Mouse (Mus musculus) spleen, adult 12 weeks (tissue): ENCODE measurements at regions not wholly inside any gene's neighbourhood (a gene's known extent, or its start where the extent isn't known, plus 50 kb on each side); places are given as distances from the start of the nearest gene placed in this dataset.
A peak's percentile ranks its signal among the peaks of the same experiment; 100 is the strongest.
"Not testable (repeated sequence)": the region's sequence is repeated elsewhere in the genome, so short reads cannot be mapped to it uniquely, and the experiment has no call there.

ENCODE experiments used
- DNase-seq: peaks from one replicate; pipeline ENCODE4 v3.0.0; 2022; ENCODE audit warnings: low spot score

DNA sequence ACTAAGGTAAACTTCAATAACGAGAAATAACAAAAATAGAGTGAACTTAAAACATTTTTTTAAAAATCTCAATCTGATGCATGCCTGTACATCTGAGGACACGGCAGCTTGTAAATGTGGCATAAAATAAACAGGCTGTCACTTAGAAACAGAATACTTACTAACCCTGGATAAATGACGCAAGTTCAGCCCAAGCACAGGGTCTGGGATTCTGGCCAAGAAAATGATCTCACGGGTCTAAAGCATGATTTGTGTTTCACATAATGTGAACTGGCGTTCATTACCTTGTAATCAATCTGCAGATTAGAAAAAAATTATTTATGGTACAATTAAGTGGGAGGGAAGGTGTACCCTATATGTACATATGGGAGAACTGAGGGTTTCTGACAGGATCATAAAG is 512.1 kb upstream of the Vrk2 start:
- DNase-seq, result no peak

DNA sequence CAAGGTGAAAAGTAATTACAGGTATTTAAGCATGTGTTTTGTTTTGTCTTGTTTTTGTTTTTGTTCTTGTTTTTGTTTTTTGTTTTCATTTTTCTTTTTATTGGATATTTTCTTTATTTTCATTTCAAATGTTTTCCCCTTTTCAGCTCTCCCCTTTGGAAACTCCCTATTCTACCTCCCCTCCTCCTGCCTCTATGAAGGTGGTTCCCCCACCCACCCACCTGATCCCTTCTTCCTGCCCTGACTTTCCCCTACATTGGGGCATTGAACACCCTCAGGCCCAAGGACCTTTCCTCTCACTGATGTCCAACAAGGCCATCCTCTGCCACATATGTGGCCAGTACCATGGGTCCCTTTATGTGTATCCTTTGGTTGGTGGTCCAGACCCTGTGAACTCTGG is 509.1 kb upstream of the Vrk2 start:
- DNase-seq, result no peak

DNA sequence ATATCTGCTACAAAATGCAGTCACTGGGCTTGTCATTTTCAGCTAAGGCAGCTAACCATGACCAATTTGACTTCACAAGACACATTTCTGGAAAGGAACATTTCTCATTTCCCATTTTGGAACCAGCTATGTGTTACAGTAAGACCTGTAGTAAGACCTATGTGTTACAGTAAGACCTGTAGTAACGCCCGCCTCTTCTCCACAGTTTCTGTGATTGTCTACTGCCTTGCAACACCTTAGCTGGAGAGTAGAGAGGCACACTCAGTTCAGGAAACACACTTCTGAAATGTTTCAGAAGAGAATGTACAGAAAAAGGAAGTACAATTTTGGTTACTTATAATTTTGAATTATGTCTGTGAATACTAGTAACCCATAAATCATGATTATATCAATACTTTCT is 508.2 kb upstream of the Vrk2 start:
- DNase-seq, result no peak

DNA sequence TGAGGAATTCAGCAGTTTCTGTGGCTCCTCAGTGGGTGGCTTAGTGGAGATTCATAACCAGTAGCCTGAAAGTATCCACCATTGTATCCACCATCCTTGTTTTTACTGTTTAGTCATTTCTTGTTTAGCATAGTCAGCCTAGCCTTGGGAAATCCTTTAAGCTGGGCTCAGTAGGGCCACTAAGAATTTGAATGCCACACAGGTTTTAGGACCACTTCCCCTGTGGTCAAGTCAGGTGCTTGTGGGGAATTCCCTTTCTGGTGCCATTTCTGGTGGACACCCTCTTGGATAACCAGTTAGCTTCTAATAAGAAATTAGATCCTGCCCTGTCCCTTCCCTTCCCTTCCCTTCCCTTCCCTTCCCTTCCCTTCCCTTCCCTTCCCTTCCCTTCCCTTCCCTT is 502.8 kb upstream of the Vrk2 start:
- DNase-seq, result no peak

DNA sequence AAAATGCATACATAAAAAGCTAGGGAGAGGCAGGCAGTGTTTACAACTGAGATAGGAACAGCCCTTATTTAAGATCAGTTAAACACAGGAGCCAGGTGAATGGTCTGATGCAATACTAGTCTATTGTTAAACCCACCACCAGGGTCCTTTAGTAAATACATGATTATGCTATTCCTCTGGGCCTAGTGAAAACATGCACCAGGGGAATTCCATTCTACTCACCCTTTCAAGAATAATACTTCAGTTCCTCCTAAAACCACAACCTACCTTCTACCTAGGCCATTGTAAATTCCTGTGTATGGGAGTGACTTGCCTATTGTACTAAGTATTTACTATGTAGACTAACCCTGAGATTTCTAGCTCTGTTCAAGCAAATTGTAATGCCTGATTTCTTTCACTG is 501.7 kb upstream of the Vrk2 start:
- DNase-seq, result not testable (repeated sequence)

DNA sequence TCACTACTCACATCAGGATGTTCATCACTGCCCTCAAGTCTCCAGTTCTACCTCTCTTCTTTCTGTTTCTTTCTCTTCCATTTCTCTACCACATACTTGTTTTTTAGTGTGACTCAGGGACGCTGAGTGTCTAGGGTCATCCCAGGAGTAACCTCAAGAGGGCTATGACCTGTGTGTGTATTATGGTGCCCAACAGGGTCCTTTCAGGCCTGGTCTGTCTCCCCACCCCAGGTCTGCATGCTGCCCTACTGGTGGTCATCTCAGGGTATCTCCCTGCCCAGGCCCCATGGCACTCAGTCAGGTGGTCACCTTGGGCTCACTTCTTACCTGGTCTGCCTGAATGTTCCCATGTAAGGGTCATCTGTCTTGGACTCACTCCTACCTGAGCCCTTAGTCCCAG is 492.7 kb upstream of the Vrk2 start:
- no peak for DNase-seq

DNA sequence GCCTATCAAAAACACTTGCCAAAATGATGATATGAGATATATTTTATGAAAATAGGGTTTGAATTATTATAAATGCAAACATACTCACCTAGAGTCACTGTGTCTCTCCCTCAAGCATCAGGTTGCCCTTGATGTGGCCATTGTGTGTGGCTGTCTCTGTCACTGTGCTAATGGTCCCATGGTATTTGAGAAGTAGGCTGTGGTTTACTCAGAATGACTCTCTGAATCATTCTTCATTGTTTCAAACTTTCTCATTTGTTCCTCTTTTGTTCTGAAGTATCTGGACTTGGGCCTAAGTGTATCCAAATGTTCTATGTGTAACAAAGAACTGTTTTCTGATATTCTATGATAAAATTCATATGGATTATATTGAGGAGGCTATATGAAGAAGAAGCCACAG is 487.4 kb upstream of the Vrk2 start:
- no peak for DNase-seq

DNA sequence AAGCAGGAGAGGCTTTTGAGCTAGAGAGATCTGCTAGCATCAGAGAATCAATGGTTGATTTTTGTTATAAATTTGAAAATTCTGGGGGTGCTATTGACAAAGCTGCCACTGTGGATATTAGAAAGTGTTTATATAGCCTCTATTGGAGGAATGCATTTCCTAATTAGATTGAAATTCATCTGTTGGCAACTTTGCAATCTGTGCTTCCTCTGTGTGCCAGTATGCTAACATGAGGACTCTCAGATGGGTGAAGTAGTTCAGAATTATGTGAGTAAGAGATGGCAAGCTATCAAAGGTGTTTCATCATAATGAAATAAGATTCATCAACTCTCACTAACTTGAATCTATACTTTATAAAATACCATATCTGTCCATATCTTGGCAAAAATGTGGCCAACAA is 476.6 kb upstream of the Vrk2 start:
- no peak for DNase-seq

DNA sequence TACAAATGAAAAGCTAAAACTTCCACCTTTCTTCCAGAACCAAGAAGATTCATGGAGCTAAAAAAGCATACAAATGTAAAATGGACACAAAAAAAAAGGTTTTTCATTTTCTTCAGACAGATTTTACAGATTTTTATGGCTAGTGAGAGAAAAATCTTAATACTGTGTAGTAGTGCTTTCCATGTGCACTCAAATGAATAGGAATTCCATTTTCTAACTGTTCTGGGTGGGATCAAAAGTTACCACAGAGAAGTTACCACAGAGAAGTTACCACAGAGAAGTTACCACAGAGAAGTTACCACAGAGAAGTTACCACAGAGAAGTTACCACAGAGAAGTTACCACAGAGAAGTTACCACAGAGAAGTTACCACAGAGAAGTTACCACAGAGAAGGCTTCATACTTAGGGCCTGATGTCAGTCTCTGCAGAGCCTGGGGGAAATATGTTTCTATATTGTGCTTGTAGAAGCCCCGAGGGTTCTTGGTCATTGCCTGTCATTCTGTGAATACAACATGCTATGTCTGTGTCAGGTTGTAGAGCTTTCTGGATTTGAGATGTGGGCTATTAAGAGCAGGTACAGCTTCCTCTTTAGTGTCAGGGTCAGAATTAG is 433.5 kb upstream of the Vrk2 start:
- DNase-seq, result no peak

DNA sequence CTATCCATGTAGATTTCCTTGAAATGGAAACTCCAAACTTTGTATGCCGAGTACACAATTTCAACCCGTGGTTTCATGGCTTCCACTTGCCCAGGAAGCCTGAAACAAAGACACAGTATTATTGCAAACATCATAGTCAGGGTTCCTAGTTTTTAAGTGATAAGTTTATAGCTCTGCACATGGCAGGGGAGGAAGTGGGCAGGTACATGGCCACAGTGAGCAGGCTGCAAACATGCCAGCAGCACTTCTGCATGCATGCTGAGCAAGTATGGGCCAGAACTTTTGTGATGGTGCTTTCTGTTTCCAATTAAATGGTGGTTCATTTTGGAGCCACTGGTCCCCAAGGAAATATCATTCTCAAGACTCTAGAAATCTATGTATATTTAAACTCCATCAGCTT is 431.7 kb upstream of the Vrk2 start:
- DNase-seq, result no peak

DNA sequence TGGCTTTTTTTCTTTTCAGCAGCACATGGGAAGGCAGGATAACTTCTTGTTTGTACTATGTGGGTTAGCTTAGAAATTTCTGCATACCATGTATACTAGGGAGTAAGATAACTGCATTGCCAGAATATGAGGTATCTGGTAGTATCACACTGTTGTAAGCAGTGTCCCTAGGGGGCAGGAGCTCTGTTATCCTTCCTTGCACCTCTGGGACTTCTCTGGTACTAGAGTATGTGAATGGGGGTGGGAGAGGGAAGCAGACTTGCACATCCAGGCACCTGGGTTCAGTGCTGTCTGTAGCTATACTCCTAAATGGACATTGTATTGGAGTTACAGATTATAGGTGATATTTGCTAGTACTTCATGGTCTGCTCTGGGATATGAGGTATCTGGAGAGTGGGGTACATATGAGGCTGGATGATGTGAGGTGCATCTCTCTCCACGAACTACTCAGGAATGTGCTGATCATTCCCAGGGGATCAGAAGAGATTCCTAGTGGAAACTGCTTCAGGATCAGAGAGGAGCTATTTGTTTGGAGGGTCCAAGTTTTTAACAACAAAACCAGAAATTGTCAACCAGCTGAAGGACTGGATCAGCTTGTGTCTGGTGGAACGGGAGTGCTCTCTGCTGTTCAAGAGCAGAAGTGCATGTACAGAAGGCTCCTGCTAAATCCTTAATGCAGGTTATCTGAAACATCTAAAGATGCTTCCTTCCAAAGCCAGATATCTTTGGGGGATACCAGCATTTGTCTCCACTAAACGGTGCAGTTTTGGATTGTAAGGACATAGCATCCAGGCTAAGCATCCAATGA is 402.7 kb upstream of the Vrk2 start:
- DNase-seq, result no peak

DNA sequence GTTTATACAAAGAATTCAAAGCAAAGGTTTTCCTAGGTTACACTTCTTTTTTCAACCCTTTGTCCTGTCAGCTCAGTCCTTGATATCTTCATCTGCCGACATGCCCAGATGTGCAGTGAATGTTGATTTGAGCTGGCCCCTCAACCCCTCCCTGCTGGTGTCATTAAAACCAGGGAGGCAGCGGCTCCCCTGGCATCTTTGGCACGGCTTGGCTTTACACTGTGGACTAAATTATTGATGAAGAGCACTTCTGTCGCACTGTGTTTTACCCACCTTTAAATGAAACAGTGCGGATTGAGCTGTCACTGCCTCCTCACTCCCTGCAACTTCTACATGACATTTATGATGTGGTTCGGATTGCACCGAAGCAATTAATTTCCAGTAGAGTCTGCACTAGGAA is 387.4 kb upstream of the Vrk2 start:
- no peak for DNase-seq

DNA sequence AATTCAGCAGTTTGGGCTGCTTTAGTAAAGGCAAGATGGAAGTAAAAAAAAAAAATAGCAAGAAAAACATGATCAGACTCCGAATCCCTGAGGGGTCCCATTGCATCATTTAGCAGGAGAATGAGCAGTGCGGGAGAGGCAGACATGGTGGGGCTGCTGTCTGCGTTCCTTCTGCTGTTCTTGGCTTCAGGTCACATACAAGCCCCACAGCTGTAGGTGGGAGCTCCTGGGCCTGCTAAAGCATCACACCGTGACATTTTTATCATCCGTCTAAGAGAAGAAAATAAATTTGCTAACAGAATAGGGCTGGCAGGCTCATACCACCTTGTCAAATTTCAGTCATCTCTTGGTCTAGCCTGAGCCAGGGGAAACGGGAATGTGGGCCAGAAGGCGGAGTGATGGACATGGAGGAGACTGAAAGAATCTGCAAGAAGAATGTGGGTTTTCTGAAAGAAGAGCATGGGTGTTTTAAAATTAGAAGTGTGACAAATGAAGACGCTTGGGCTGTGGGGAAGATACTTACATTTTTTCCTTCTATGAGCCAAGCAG is 378.8 kb upstream of the Vrk2 start:
- no peak for DNase-seq

DNA sequence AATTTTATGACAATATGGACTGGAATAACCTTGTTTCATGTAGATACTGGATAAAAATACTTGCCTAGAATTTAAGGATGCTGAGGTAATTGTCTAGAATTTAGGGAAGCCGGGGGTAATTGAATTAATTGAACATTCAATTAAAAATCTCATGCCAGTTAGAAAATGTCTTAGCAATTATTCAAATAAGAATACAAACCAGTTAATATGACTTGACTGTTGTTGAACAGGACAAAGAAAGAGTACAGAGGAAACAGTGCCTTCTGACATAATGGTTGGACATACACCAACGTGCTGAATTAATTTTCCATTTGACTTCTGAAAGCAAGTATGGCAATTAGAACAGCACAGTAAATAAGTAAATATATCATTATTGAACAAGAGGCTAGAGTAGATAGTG is 377.4 kb upstream of the Vrk2 start:
- no peak for DNase-seq

DNA sequence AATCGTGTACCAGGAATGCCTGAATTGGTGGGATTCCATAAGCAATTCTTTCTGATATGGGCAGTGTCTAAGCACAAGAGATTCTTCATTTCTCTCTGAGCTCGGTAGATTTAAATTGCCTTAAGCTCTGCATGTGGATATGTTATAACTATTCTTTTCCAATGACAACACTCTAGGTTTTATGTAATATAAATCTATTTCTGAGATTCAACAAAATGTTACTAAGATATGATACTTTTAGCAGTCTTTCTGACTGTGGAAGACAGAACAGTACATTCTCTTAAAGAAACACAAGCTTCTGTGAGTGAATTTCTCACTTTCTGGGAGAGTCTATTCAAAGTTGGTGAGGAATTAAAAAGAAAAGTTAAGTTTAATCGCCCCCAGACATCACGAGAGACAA is 373.6 kb upstream of the Vrk2 start:
- DNase-seq, result no peak

DNA sequence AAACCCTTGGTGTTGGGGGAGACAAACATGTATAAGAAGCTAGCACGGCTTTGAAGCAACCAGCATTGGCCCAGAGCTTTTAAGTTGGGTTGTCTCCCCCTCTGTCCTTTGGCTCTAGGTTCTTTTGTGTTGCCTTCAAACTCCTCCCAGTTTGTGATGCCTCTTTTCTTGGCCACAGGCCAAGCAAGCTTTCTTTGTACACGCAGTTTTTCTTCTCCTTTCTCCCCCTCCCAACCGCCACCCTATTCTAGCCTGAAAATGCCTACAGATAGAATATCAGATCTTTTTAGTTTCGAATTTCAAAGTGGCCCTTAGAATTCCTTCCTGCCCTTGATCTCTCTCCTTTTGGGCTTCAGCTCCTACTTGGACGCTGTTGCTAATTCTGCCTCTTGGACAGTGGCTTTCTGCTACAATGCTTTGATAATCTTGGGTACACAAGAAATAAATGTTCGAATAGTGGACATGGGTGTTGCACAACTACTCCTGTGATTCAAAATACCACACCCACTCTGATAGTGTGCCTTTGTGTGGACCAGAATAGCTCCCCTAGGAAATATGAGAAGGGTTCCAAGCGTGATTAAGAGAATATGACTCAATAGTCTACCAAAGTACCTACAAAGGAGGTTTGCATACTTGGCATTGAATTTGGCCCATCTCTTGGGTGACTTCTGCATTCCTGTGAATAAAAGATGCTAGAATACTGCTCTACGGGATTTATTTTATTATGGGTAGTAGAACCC is 369.3 kb upstream of the Vrk2 start:
- no peak for DNase-seq

DNA sequence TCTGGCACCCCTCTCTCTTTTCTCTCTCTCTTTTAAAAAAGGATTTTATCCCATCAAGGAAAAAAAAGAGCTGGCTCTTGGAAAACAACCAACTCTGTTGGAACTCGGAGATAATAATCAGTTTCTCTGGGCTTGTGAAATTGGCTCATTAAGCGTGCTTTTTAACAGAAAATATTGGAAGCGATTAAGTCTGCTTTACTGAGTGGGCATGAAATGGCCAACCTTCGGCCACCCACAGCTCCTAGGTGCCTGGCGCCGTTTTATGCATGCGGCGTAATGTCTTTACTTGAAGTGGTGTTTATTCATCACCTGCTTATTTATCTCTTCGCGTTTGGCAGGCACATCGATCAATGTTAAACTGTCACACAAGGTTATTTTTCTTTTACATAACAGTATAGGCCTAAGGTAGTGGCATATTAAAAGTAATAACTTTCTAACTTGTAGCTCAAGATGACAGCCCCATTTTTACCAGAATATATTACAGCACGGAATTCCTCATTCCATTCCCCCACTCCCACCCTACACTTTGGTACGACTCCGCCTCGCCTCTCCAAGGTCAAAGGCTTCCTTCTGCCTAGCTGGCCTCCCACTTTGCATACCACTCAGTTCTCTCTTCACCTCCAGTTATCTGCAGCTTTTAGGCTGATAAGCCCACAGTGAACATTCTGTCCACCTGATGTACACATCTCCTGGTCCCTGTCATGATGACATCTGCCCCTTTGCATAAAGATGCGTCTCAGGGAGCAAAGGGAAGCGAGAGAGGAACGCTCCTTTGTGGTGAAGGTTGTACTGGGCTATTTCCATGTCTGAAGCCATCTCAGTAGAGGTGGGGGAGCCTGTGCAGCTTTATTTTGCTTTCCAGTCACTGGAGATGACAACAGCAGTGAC is 368.5 kb upstream of the Vrk2 start:
- DNase-seq, result no peak

DNA sequence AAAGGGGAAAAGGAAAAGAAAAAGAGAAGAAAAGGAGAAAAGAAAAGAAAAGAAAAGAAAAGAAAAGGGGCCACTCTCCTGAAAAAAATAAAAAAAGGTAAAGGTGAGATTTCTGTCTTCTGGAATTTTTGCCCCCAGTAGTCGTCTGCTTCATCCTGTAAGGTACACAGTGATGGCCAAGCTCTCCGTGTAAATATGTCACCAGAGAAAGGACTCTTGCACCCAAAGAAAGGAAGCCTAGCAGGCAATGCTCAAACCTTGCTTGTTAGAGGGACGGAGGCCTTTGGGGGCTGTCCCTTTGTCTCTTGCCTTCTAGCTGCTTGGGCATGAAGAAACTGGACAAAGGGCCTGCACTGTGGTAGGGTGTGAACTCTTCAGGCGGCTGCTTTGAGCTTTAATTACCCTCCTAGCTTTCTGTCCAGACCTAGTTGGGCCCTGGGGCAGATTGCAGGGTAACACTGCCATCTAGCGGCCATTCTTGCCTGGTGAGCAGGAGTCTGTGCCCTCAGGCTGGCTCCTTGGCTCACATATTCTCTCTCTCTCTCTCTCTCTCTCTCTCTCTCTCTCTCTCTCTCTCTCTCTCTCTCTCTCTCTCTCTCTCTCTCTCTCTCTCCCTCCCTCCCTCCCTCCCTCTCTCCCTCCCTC is 367.7 kb upstream of the Vrk2 start:
- peak; percentile 21 for DNase-seq

DNA sequence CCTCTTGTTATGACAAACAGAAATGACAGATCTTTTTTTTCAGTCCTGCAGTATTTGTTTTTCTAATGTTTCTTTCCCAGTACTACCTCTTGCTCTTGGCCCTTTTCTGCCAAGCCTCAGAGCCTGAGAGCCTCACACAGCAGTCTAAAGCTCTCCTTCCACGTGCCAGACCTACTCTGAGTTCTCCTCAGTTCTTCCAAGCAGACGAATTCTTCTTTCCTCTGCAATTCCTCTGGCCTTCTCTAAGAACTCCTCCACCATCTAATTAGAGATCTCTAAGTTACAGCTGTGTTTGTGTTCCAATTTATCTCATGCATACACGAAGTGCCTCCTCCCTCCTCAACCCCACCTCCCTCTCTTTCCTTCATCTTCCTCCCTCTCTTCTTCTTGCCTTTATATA is 362.4 kb upstream of the Vrk2 start:
- DNase-seq, result no peak

DNA sequence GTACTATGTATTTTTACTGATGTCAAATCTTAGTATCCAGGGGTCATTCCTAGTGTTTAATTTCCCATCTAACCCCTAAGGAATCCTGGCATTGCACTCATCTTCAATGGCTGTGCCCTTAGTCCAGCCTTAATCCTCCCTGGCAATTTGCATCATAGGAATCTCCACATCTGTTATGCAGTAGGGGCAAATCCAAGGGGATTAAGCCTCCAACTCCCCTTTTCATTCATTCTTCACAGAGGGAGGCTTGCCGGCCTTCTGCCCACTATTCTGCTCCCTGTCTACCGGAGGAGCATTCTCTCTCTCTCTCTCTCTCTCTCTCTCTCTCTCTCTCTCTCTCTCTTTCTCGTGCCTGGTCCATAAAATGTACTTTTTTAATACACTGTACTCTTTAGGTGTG is 338.0 kb upstream of the Vrk2 start:
- DNase-seq, result no peak

DNA sequence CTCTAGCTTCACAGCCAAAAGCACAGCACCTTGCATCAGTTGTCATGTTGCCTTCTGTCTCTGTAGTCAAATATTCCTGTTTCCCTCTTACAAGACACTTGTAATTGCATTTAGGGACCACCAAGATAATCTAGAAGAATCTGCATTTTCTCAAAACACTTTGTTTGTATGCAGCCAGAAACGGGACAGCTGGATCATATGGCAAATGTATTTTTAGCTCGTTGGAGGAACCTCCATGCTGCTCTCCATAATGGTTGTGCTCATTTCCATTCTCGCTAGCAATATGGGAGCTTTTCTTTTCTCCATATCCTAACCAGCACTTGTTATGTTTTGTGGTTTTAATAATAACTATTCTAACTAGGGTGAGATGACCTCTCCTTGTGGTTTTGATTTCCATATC is 313.3 kb upstream of the Vrk2 start:
- DNase-seq, result no peak

DNA sequence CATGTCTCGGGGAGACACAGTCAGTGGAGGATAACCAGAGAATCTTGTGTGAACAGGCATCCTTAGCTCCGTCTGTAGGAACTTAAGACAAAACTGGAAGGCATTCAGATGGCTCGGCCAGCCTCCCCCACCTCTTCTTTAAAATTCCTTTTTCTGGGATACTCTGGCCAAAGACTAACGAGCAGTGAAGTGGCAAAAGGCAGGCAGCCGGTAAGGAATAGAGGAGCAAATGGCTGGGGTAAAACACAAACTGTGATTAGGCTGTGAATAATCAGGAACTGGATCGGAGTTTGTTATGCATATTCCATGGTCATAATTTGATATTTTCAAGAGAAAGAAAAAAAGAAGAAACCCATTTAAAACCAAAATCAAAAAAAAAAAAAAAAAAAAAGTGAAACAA is 287.8 kb upstream of the Vrk2 start:
- DNase-seq, result no peak
